Mouse (Mus musculus): ENCODE measurements around the gene Rps26.

- TF ChIP-seq CTCF (IDR thresholded peaks at IDR 0.05; ENCODE audit: control insufficient read depth, insufficient read depth, low read length) (no peak), POLR2A (IDR thresholded peaks at IDR 0.05; ENCODE audit: borderline replicate concordance, control insufficient read depth, low read depth, low read length) (no peak)
These were observed 5.0 kb upstream of the Rps26 start for GRCm38 (mm10) chr10:128631571-128631970.
